In the genomic region with DNA sequence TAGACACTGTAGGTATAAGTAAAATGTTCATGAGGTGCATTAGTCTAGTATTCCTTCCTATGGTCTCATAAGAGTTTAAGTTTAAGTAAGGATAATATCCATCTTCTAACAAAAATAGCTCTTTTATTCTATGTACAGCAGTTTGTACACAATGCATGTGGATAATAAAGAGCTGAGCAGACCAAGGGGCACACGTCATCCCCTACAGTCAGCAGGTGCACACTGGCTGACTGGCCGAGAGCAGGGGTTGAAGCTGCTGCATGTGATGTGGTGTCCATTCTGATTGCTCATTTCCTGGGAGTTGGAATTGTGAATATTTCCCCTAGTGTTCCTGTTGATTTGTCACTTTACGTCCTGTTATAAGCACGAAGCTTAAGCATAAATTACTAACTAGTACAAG, we compare ENCODE assay signal across 24 mouse cellular contexts.
"Had no signal": no experiment of that assay in that cellular context is flagged by ENCODE, and none has a peak within 500 bp of the region (broad histone marks: within the 10 kb centered on the region; RNA-seq: fewer than 3 reads in every experiment).

No protein-coding gene starts in this region.

- H3K27ac ChIP-seq: heart, embryonic 10.5 days; hindbrain, embryonic 10.5 days; hindbrain, embryonic 12.5 days; hindbrain, embryonic 14.5 days; intestine, embryonic 15.5 days; layer of hippocampus, adult 2 months; limb, embryonic 13.5 days; limb, embryonic 15.5 days had no signal

- H3K36me3 ChIP-seq: heart, embryonic 10.5 days; heart, embryonic 12.5 days; hindbrain, embryonic 10.5 days; hindbrain, embryonic 12.5 days; intestine, embryonic 15.5 days; limb, embryonic 13.5 days; limb, embryonic 15.5 days had no signal

- H3K4me2 ChIP-seq: heart, embryonic 12.5 days; hindbrain, embryonic 12.5 days; hindbrain, embryonic 14.5 days; intestine, embryonic 15.5 days; limb, embryonic 13.5 days; limb, embryonic 15.5 days had no signal

- DNase-seq: gastrocnemius, postnatal 14 days; gastrocnemius, postnatal 36 days; heart, adult 11 months; heart, postnatal 10 days; heart, postnatal 4 days; kidney, adult 18-20 months; kidney, adult 8-10 months; kidney, postnatal 10 days; kidney, postnatal 25 days; kidney, postnatal 4 days; layer of hippocampus, postnatal 36 days; left cerebral cortex, postnatal 4 days had no signal

- H3K9ac ChIP-seq: heart, embryonic 12.5 days; hindbrain, embryonic 12.5 days; hindbrain, embryonic 14.5 days; intestine, embryonic 15.5 days; limb, embryonic 13.5 days; limb, embryonic 15.5 days had no signal

- H3K4me1 ChIP-seq: heart, embryonic 10.5 days; heart, embryonic 12.5 days; hindbrain, embryonic 10.5 days; hindbrain, embryonic 12.5 days; intestine, embryonic 15.5 days; limb, embryonic 13.5 days; limb, embryonic 15.5 days had no signal

- H3K9me3 ChIP-seq: heart, embryonic 10.5 days; heart, embryonic 12.5 days; hindbrain, embryonic 10.5 days; hindbrain, embryonic 12.5 days; intestine, embryonic 15.5 days; limb, embryonic 13.5 days; limb, embryonic 15.5 days had no signal

- H3K4me3 ChIP-seq: heart, embryonic 10.5 days; heart, embryonic 12.5 days; hindbrain, embryonic 10.5 days; hindbrain, embryonic 12.5 days; intestine, embryonic 15.5 days; layer of hippocampus, adult 2 months; limb, embryonic 13.5 days; limb, embryonic 15.5 days had no signal

- ATAC-seq: hindbrain, embryonic 16.5 days; inflammation-experienced regulatory T-cells, adult 6 months; intestine, embryonic 15.5 days; intestine, postnatal 0 days had no signal

- H3K27me3 ChIP-seq: heart, embryonic 12.5 days; hindbrain, embryonic 12.5 days; intestine, embryonic 15.5 days; limb, embryonic 13.5 days; limb, embryonic 15.5 days had no signal
